Mouse (Mus musculus) thymus, postnatal 36 days (tissue): ENCODE measurements around the gene Cd207.
"Not testable (repeated sequence)": the region's sequence is repeated elsewhere in the genome, so short reads cannot be mapped to it uniquely, and the experiment has no call there.

Experiments used
- DNase-seq, 2 experiments: peaks; one replicate each; pipeline ENCODE4 v3.0.0; 2022; ENCODE audit warnings: mixed read lengths in 2 of 2

The Cd207 gene

DNA sequence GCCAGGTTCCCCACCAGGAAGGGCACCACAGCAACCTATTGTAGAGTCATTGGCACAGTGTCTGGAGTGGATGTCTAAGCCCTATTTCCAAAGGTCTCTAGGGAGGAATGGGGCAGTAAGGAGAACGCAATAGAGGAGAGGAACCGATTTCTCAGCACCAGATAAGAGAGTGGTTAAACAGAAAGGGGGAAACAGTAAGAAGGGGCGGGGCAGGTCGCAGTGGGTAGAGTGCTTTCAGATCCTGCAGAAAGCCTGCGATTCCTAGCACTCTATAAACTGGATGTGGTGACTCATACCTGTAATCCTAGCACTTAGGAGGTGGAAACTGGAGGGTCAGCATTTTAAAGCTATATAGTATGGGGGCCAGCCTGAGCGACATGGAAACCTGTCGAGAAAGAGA, 19.0 kb upstream of the Cd207 start:
- DNase-seq, result no peak

DNA sequence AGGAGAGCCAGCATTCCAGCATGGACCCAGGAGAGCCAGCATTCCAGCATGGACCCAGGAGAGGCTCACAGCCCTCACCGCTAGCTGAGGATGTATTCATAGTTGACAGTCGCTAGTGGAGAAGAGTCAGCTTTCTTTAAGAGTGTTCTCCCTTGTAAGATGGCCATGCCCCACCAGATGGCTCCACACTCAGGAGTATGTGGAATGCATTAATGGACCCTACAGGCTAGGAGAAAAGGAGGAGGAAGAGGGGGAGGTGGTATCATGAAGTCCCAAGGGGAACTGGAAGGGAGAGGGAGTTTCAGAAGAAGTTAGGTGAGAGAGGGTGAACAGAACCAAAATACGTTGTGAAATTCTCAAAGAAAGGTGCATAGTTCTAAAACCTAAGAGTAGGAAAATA, 18.1 kb upstream of the Cd207 start:
- no peak for DNase-seq

DNA sequence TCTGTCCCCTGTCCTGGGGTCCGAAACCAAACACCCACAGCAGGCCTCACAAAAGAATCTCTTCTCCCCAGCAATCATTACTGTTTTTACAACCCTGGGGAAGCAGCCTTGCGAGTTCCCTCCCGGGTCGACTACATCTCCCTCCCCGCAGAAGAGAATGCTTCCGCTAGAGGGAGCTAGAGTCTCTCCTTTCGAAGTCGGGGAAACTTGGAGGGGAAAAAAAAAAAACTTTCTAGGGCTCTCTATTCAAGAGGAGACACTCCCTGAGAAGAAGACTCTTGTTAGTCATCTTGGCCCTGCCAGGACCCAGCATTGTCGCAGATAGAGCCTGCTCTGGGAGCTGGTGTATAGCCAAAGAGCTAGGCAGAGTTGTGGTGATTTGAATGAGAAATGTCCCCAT, 16.2 kb upstream of the Cd207 start:
- peak in 1 of 2 experiments; percentile 27 for DNase-seq

DNA sequence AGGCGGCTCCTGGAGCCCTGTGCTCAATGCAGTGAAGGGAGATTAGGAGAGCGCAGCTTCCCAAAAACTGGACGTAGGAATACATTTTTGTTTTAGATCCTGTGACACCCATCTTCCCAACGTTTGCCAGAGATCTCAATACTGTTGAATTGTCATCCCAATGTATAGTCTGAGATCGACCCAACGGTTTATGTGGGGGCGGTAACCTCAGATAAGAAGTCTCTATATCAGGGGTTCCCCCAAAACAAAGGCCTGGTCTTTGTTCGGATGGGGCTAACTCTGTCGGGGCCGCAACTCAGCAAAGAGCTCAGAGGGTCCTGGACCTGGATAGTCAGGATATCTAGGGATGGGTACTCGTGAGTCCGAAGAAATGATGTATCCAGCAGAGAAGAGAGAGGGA, 15.3 kb upstream of the Cd207 start:
- no peak for DNase-seq

DNA sequence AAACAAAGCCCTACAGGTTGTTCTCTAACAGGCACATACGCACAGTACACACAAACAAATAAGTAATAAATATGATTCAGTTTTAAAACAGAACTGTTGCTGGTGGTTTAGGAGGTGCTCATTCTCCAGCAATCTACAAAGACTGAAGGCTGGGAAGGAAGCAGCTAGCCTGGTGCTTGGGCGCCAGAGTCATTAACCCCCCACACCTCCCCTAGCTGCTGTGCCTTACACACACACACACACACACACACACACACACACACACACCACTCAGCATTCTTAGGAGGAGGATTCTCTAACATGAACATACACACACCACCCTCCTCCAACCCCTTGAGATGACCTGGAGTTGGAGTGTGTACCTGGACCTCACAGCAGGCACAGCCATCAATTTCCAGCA, 13.3 kb upstream of the Cd207 start:
- DNase-seq, result no peak

DNA sequence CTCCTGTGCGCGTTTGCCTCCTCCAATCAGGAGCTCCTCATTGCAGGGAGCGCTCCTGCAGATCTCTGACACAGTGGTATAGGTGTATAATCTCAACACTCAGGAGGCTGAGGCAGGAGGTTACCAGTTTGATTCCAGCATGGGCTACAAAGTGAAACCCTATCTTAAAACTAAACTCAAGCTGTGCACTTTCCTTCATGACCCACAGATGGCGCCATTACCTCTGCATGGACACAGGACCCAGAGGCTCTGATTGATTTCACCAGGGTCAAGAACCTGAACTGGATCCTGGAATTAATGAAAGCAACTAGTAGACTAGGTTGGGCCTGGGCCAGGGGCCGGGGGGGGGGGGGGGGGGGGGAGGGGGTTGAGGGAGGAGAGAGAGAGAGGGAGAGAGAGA, 12.6 kb upstream of the Cd207 start:
- DNase-seq, result peak; percentile 29 to 38

DNA sequence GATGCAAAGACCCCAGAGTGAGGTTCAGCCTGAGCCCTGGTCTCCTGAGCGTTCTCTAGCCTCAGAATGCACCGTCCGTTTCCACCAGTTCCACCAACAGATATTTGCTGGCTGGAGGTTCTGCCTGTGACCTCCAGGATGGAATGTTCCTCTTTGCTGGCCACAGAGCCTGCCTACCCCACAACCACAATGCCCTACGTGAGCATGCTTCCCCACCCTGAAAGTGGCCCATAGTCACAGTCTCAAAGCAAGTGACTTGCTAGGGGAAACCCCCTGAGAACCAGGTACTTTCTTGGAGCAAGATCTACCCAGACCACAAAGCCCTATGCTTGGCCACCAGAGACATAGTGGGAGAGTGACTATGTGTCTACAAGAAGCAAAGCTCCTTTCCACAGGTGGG, 11.7 kb upstream of the Cd207 start:
- DNase-seq, result no peak

DNA sequence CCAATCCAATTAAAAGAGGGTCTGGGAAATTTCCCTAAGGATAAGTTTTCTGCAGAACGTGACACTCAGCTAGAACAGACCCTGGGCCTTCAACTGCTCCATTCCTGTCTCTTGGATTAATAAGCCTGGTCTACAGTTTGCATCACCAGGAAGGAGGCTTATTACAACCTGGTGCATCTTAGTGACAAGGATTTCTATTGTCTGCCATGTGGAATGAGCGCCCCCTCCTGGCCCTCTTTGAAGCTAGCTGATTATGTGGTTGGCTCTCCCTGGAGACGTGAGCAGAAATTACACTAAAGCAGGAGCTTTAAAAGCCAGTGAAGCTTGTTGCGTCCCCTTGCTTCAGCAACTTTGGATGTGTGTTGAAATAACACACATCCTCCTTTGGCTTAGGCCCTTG, 4.3 kb downstream of the Cd207 start:
- peak; percentile 76 to 81 for DNase-seq

DNA sequence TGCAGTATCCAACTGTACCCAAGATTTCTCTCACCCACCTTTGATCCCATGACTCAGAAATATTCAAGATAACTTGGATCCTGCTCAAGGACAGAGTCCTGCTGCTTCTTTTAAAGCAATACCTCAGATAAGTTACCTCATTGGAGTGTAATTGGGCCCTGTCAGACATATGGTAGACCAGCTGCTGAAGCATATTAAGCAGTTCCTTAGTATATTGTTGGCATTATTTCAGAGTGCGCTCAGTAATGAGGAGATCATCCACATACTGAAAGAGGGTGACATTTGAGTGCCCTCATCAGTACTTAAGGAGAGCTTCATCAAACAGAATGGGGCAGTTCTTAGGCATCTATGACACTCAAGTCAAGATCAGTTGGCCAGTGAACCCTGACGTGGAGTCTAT, 12.6 kb downstream of the Cd207 start:
- no peak for DNase-seq

DNA sequence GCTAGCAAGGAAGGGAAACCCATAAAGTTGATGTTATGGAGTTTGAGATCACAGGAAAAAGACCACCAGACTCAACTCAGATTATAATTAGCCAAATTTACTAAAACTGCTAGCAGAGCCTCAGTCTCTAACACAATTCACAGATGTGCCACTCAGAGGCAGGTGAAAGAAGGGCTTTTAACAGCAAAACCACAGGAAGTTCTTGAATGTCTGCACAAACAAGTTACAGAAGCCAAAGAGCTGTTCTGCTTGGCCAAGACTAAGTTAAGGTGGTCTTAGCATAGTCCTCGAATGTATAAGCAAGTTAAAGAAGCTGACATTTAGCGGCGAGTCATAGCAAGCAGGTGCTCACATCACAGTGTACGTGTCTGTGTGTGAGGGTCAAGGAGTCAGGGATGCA, 16.8 kb downstream of the Cd207 start:
- peak; percentile 11 to 45 for DNase-seq

DNA sequence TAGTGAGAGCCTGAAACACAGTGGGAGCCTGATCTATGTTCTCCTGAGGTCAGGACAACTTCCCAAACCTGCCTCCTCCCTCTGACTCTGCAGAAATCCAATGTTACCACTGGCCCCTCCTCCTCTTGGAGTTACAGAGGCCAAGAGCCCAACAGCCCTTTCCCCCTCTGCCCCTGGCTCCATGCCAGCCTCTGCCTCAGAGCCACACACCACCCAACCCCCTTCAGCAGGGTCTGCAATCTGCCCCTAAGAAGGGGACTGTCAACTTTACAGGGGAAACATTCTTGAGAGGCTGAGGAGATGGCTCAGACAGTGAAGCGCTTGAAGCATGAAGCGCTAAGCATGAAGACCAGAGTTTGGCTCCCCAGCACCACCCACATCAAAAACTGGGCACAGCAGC, 21.6 kb downstream of the Cd207 start, which contains the start of gene Clec4f:
Clec4f (minus strand) TSS at position 101 of the 400 bp plus-strand sequence.
- no peak for DNase-seq

DNA sequence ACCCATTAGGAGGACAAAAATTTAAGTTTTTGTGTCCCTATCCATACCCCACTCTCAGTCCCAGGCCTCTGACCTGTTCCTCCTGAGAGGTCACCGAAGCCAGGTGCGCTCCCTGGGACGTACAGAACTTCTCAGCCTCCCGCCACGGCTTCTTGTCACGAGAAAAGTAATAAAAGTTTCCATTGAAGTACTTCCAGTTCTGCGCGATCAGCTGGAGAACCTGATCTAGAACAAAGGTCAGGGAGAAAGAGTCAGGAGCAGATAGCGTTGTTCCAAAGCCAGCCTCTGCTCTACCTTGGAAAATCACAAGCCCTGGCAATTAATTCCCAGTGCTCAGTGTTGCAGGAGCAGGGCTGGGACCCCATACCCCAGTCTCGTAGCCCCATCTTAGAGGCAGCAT, 30.9 kb downstream of the Cd207 start:
- no peak for DNase-seq

DNA sequence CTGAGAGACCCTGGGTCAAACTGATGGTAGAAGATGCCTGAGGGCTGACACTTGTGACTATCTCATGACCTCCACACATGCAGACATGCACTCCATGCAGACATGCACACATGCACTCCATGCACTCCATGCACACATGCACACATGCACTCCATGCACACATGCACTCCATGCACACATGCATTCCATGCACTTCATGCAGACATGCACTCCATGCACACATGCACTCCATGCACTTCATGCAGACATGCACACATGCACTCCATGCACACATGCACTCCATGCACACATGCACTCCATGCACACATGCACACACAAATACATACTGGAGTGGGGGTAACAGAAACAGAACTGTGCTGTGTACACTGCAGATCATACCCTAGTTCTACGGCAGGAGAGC, 42.3 kb downstream of the Cd207 start:
- no peak for DNase-seq

DNA sequence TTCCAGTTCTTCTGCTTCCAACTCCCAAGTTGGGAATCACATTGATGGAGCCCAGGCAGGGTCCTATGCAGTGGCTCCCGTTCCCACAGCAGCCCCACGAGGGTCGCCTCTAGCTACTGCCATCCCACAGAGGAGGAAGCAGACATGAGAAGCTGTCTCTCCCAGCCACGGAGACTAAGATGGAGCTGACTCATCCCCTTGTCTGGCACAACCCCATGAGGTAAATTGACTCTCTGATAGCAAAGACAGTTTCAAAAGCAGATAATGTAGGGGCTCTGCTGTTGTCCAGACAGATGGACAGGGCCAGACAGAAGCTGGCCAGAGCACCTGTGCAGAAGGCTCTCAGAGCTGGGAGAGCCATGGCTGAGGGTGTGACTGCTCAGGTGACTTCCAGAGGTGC, 43.0 kb downstream of the Cd207 start:
- DNase-seq, result not testable (repeated sequence)

DNA sequence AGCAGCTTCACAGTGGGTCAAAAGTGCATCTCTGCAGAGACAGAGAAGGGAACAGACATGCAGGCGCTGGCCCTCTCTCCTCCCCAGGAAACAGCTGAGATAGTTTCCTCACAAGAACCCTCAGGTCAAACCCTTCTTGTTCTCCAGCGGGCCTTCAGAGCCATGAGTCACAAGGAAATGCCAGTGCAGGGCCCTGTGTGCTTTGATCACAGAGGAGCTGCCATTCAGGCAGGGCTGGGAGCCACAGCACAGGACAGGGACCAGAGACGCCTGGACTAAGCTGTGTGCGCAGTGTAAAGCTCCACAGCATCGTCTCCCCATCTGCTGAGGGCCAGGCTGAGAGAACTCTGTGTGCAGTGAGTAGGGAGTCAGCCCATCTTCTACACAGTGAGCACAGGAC, 43.6 kb downstream of the Cd207 start:
- not testable (repeated sequence) for DNase-seq

DNA sequence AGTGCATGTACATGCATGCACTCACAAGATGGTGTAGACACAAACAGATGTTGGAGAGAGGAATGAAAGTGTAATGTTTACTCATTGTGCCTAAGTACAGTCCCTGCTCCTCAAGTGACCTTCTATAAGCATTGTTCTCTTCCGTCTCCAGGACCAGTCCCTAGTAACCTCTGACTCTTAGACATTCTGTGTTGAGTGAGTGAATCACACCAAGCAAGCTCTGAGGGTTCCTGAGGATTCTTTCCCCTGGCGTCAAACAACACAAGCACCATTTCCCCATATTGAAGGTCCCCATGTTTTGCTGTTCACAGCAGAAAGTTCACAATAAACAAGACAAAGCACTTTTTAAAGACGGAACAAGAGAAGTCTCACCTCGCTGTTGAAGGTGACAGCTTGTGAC, 45.8 kb downstream of the Cd207 start:
- no peak for DNase-seq

DNA sequence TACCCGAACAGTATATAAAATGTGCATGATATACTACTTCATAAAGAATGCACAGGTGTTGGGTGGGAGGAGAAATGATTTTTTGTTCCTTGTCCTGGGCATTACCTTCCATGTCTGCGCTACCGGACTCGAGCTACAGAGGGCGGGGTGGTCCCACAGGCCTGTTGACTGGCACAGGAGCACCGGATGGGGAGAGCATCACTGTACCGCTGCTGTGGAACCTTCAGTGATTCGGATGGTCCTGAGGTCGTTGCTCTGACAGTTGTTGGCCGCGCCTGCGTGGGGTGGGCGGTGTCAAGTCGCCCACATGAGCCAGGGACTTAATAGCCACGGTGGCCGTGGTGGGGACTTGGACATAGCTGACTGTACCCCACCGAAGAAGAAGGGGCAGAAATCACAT, 50.9 kb downstream of the Cd207 start:
- DNase-seq, result peak in 1 of 2 experiments; percentile 15
